Mouse (Mus musculus): ENCODE measurements around the gene Dgke. TPM values are rescaled to one million over a fixed set of nuclear protein-coding genes. Genes with fewer than 3 reads are reported as not detected.
"Not testable (repeated sequence)": the region's sequence is repeated elsewhere in the genome, so short reads cannot be mapped to it uniquely, and the experiment has no call there.

Gene Dgke
- polyA plus RNA-seq, 1 experiment, result 5.7 TPM

DNA sequence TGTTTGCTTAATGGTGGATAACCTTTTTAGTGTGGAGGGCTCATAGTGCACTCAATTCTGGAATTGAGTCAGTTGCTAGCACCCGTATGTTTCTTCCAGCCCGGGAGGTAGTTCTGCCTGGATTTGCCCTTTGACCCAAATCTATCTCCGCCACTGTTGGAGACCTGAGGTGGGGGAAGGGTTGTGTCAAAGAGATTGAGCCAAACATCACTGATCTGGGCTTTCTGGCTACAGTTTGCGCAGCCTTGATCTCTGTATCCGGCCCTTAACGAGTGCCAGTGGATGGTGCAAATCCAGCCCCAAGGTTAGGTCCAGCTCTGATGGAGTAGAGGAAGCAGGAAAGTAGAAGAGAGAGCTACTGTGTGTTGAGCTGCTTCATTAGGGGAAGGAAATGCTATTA is 63.6 kb downstream of the Dgke start:
- DNase-seq (ENCODE audit: low spot score), result no peak

DNA sequence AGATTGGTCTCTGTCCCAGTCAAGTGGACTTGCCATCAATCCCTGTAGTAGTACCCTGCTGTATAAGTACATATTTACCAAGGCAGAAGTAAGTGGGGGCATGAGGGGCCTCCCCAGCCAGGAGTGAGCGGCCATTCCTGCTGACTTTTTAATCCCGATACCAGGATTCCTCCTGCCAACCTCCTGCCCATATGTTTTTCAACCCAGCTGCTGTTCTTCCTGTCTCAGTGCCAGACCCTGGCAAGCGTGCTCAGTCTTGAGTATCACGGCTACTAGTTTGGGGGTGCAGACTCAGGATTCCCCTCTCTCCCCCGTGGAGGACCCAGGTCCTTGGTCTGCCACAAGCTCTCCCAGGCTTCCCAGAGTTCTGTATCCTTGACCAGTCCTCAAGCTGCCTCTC is 64.0 kb downstream of the Dgke start:
- no peak for DNase-seq (ENCODE audit: low spot score)

- no peak for DNase-seq (ENCODE audit: low spot score)
Observed at GRCm38 (mm10) chr11:89002068-89002467, 64.6 kb downstream of the Dgke start.

- no peak for DNase-seq (ENCODE audit: low spot score)
Observed at GRCm38 (mm10) chr11:89001569-89001968, 65.1 kb downstream of the Dgke start.

DNA sequence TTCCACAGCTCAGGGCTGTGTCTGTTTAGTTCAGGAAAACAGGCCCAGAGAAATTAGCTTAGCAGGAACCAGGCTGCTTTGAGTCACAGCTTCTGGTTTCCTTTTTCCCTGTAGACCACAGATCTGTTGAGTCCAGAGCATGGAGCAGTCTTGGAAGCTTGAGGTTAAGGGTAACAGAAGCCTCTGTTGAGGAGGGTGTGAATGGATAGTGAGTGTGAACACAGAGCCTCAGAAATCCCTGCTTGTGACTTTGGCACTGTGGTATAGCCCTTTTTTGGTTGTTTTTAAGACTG is 66.2 kb downstream of the Dgke start:
- DNase-seq (ENCODE audit: low spot score), result no peak

- DNase-seq (ENCODE audit: low spot score), result no peak
Observed at GRCm38 (mm10) chr11:88999723-89000526, 66.7 kb downstream of the Dgke start.

GRCm38 (mm10) chr11:88998974-88999722 is 67.5 kb downstream of the Dgke start, which contains the start of gene Trim25:
Gene Trim25 (plus strand): TSS chr11:88999376.
- DNase-seq (ENCODE audit: low spot score), result peak; percentile 81

DNA sequence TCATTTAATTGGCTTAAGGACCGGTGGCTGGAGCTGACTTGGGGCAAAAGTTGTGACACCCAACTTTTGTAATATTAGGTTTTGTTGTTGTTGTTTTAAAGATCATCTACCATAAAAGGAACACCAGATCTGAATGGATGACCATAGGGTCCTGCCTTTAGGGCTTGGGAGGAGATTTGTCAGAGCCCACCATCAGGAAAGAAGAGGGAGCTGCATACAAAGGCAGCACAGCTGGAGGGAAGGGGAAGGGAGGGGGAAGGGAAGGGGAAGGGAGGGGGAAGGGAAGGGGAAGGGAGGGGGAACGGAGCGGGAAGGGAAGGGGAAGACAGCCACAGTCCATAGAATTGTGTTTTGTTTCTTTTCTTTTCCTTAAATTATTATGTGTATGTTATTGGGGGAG is 68.2 kb downstream of the Dgke start:
- DNase-seq (ENCODE audit: low spot score), result no peak

DNA sequence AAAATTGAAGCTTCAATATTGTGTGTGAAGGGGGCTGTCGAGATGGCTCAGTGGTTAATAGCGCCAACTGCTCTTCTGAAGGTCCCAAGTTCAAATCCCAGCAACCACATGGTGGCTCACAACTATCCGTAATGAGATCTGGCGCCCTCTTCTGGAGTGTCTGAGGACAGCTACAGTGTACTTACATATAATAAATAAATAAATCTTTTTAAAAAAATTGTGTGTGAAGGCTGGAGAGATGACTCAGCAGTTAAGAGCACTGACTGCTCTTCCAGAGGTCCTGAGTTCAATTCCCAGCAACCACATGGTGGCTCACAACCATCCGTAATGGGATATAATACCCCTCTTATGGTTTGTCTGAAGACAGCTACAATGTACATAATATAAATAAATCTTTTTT is 69.3 kb downstream of the Dgke start:
- not testable (repeated sequence) for DNase-seq (ENCODE audit: low spot score)

DNA sequence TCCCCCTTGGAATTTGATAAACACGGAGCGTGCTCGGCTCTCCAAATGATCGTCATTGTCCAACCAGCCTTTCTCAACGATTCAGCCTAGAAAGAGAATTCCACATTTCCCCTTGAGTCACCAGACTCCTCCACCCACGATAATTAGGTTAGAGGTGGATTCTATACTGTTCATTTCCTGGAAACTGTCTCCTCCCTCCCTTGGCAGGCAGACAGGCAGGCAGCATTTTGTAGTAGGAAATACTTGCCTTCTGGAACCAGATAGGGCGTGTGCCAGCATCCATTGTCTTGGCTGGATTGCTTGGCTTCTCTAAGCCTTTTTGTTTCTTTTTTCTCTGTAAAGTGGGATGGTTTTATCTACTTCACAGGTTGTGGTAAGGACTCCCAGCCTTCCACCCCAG is 70.2 kb downstream of the Dgke start:
- no peak for DNase-seq (ENCODE audit: low spot score)

GRCm38 (mm10) chr11:88995616-88996015 is 71.0 kb downstream of the Dgke start:
- no peak for DNase-seq (ENCODE audit: low spot score)

DNA sequence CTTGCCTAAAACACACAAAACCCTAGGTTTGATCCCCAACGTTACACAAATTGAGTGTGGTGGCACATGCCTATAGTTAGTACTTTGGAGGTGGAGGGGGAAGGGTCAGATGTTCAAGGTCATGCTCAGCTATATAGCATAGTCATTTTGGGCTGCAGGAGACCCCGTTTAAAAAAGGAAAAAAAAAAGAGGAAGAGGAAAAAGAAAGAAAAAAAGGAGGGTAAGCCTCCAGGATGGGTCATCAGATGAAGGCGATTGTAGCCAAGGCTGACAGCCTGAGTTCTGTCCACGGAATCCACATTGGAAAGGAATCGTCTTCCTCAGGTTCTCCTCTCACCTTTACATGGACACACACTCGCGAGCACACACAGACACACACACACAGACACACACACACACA is 72.2 kb downstream of the Dgke start:
- no peak for DNase-seq (ENCODE audit: low spot score)

GRCm38 (mm10) chr11:88993625-88994024 is 73.0 kb downstream of the Dgke start:
- DNase-seq (ENCODE audit: low spot score), result no peak

- DNase-seq (ENCODE audit: low spot score), result no peak
Observed at GRCm38 (mm10) chr11:88993186-88993585, 73.5 kb downstream of the Dgke start.

- no peak for DNase-seq (ENCODE audit: low spot score)
Observed at GRCm38 (mm10) chr11:88989530-88989929, 77.1 kb downstream of the Dgke start.

DNA sequence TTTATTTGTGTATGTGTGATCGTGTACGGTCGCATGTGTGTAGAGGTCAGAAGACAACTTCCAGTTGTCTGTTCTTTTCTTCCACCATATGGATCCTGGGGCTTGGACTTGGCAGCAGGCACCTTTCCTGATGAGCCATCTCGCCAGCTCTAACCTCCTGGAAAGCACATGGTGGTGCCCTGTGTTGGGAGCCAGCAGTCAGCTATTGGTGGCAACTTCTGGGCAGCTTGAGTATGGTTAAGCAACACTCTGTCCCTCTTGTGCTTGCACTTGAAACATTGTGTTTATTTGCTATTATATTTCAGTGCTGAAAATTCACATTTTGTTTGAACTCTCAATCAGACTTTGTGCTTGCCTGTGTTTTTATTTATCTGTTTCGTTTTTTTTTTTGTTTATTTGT is 77.7 kb downstream of the Dgke start:
- no peak for DNase-seq (ENCODE audit: low spot score)

DNA sequence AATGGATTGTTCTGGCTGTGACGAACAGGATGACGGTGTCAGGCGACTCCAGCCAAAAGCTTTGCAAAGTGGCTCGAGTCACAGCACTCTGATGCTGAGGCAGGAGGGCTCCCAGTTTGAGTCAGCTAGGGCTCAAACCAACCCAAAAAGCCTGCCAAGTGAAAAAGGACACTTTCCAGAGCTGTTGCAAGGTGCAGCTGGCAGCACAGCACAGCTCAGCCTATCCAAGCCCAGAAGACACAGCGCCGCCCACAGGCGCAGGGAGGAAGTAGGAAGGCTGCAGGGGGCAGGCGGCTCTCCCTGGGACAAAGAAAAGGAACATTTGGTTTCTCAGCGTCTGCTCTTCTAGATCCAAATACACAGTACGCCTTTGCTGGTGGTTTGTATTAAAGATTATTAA is 80.0 kb downstream of the Dgke start:
- DNase-seq (ENCODE audit: low spot score), result no peak

Other genes with a start within 250 kb of the Dgke start
- gene Akap1, start 202.3 kb downstream of the Dgke start, polyA plus RNA-seq (2012; rRNA removed), result 46.1 and 50.9 TPM in 2 replicates
- 94.2 and 94.3 TPM in 2 replicates for gene Scpep1, start 111.4 kb downstream of the Dgke start, polyA plus RNA-seq (2012; rRNA removed)
- gene Elobl, start 99.9 kb downstream of the Dgke start, polyA plus RNA-seq (2012; rRNA removed), result not detected in 2 replicates
- gene Coil, start 96.6 kb downstream of the Dgke start, polyA plus RNA-seq (2012; rRNA removed), result 9.7 and 10.9 TPM in 2 replicates
- 12.9 and 18.2 TPM in 2 replicates for gene Trim25, start 67.5 kb downstream of the Dgke start, polyA plus RNA-seq (2012; rRNA removed)
- gene Gm525, start 7.0 kb upstream of the Dgke start, polyA plus RNA-seq (2012; rRNA removed), result 0.18 and 0.72 TPM in 2 replicates
- gene Nog, start 235.5 kb upstream of the Dgke start, polyA plus RNA-seq (2012; rRNA removed), result 1.2 and 1.7 TPM in 2 replicates